Mouse (Mus musculus) MEL (cell line): ENCODE measurements around the gene Cdca7l. TPM values are rescaled to one million over a fixed set of nuclear protein-coding genes. Genes with fewer than 3 reads are reported as not detected.

ENCODE experiments used
- DNase-seq: peaks from one replicate; pipeline ENCODE4 v3.0.0; 2011; ENCODE audit warnings: low read depth, low spot score
- H3K27ac ChIP-seq: 2 replicates; pipeline ENCODE4 v1.5.1; 2012; ENCODE audit warnings: low read depth, mild to moderate bottlenecking, control low read depth, low read length, moderate library complexity; ENCODE audit not compliant: control insufficient read depth
- H3K27me3 ChIP-seq, 2 experiments: fragments of 150-350 bp in 1 of 2; sonication (generic) in 1 of 2; 2 replicates each; pipeline ENCODE4 v1.6.1; 2012; ENCODE audit warnings: low read length in 2 of 2, mild to moderate bottlenecking in 2 of 2, improper control_type of control experiment in 1 of 2, moderate library complexity in 1 of 2; ENCODE audit not compliant: insufficient read depth in 2 of 2, control insufficient read depth in 1 of 2
- H3K36me3 ChIP-seq, 2 experiments: 2 replicates each; pipeline ENCODE4 v1.6.1; 2012 to 2014; ENCODE audit warnings: low read length in 2 of 2, improper control_type of control experiment in 1 of 2, inconsistent platforms in 1 of 2, mild to moderate bottlenecking in 1 of 2; ENCODE audit not compliant: insufficient read depth in 2 of 2, control insufficient read depth in 1 of 2
- H3K4me1 ChIP-seq, 2 experiments: fragments of 150-350 bp in 1 of 2; sonication (generic) in 1 of 2; 2 replicates each; pipeline ENCODE4 v1.6.1; 2012; ENCODE audit warnings: low read length in 2 of 2, improper control_type of control experiment in 1 of 2, mild to moderate bottlenecking in 1 of 2; ENCODE audit not compliant: insufficient read depth in 2 of 2, control insufficient read depth in 1 of 2
- H3K4me3 ChIP-seq, 2 experiments: fragments of 150-350 bp in 1 of 2; sonication (generic) in 1 of 2; 2 replicates each; pipeline ENCODE4 v1.5.1; 2012; ENCODE audit warnings: low read depth in 2 of 2, low read length in 2 of 2, mild to moderate bottlenecking in 2 of 2, moderate library complexity in 2 of 2, control low read depth in 1 of 2, improper control_type of control experiment in 1 of 2; ENCODE audit not compliant: control insufficient read depth in 1 of 2, insufficient read depth in 1 of 2
- H3K79me2 ChIP-seq: 2 replicates; pipeline ENCODE4 v1.6.1; 2012; ENCODE audit warnings: mild to moderate bottlenecking, low read length, moderate library complexity; ENCODE audit not compliant: control insufficient read depth, poor library complexity, insufficient read depth
- H3K9ac ChIP-seq: 2 replicates; pipeline ENCODE4 v1.6.1; 2012; ENCODE audit warnings: low read depth, mild to moderate bottlenecking, control low read depth, low read length, moderate library complexity; ENCODE audit not compliant: control insufficient read depth, poor library complexity, severe bottlenecking
- H3K9me3 ChIP-seq: fragments of 150-350 bp; sonication (generic); replicated peaks from 2 replicates; pipeline ENCODE4 v1.6.1; 2012; ENCODE audit warnings: mild to moderate bottlenecking, low read length, improper control_type of control experiment, moderate library complexity; ENCODE audit not compliant: insufficient read depth
- CTCF ChIP-seq, 3 experiments: IDR thresholded peaks in 2 of 3; conservative IDR thresholded peaks in 1 of 3; 2 replicates each; pipeline ENCODE4 v1.5.1; 2011 to 2012; ENCODE audit warnings: low read length in 3 of 3, low read depth in 2 of 3, mild to moderate bottlenecking in 2 of 3, improper control_type of control experiment in 1 of 3, inconsistent platforms in 1 of 3, mixed read lengths in 1 of 3, moderate library complexity in 1 of 3; ENCODE audit not compliant: control insufficient read depth in 1 of 3, insufficient read depth in 1 of 3, poor library complexity in 1 of 3, severe bottlenecking in 1 of 3
- E2F4 ChIP-seq: IDR thresholded peaks from 2 replicates; pipeline ENCODE4 v1.6.1; 2011; ENCODE audit warnings: low read depth, low read length, improper control_type of control experiment, borderline replicate concordance
- ELF1 ChIP-seq: IDR thresholded peaks from 2 replicates; pipeline ENCODE4 v1.6.1; 2014; ENCODE audit warnings: low read depth, mild to moderate bottlenecking, inconsistent platforms, low read length, improper control_type of control experiment, moderate library complexity
- EP300 ChIP-seq, 2 experiments: IDR thresholded peaks; 2 replicates each; pipeline ENCODE4 v1.6.1; 2011; ENCODE audit warnings: improper control_type of control experiment in 2 of 2, low read length in 2 of 2, low read depth in 1 of 2, mild to moderate bottlenecking in 1 of 2
- GABPA ChIP-seq: IDR thresholded peaks from 2 replicates; pipeline ENCODE4 v1.6.1; 2012; ENCODE audit warnings: low read depth, mild to moderate bottlenecking, inconsistent platforms, low read length, improper control_type of control experiment, moderate library complexity
- GATA1 ChIP-seq: IDR thresholded peaks from 2 replicates; pipeline ENCODE4 v1.6.1; 2011; ENCODE audit warnings: low read depth, low read length, improper control_type of control experiment
- HCFC1 ChIP-seq: IDR thresholded peaks from 2 replicates; pipeline ENCODE4 v1.6.1; 2012; ENCODE audit warnings: low read depth, mild to moderate bottlenecking, inconsistent platforms, low read length, improper control_type of control experiment, moderate library complexity
- MAFK ChIP-seq: IDR thresholded peaks from 2 replicates; pipeline ENCODE4 v1.6.1; 2011; ENCODE audit warnings: low read depth, mild to moderate bottlenecking, low read length, improper control_type of control experiment, borderline replicate concordance
- MAX ChIP-seq: IDR thresholded peaks from 2 replicates; pipeline ENCODE4 v1.6.1; 2011; ENCODE audit warnings: low read length, improper control_type of control experiment
- MAZ ChIP-seq: IDR thresholded peaks from 2 replicates; pipeline ENCODE4 v1.6.1; 2012; ENCODE audit warnings: low read depth, mild to moderate bottlenecking, inconsistent platforms, low read length, improper control_type of control experiment
- MXI1 ChIP-seq: IDR thresholded peaks from 2 replicates; pipeline ENCODE4 v1.6.1; 2011; ENCODE audit warnings: mild to moderate bottlenecking, low read depth, low read length, improper control_type of control experiment
- MYC ChIP-seq: IDR thresholded peaks from 2 replicates; pipeline ENCODE4 v1.6.1; 2011; ENCODE audit warnings: low read depth, mild to moderate bottlenecking, low read length, improper control_type of control experiment, moderate library complexity
- NELFE ChIP-seq: IDR thresholded peaks from 2 replicates; pipeline ENCODE4 v1.6.1; 2011; ENCODE audit warnings: low read depth, low read length, improper control_type of control experiment
- NRF1 ChIP-seq: IDR thresholded peaks from 2 replicates; pipeline ENCODE4 v1.6.1; 2014; ENCODE audit warnings: low read depth, mild to moderate bottlenecking, inconsistent platforms, low read length, improper control_type of control experiment, moderate library complexity; ENCODE audit not compliant: poor library complexity, insufficient read depth, severe bottlenecking
- POLR2A ChIP-seq, 2 experiments: IDR thresholded peaks; 2 replicates each; pipeline ENCODE4 v1.6.1; 2011 to 2012; ENCODE audit warnings: low read length in 2 of 2, mild to moderate bottlenecking in 2 of 2, control low read depth in 1 of 2, improper control_type of control experiment in 1 of 2, low read depth in 1 of 2, moderate library complexity in 1 of 2; ENCODE audit not compliant: control insufficient read depth in 1 of 2, insufficient read depth in 1 of 2, poor library complexity in 1 of 2
- POLR2AphosphoS5 ChIP-seq: IDR thresholded peaks from 2 replicates; pipeline ENCODE4 v1.6.1; 2012; ENCODE audit warnings: low read depth, borderline replicate concordance, mild to moderate bottlenecking, inconsistent platforms, low read length, moderate library complexity, mixed read lengths
- SIN3A ChIP-seq: IDR thresholded peaks from 2 replicates; pipeline ENCODE4 v1.6.1; 2012; ENCODE audit warnings: low read length, improper control_type of control experiment, inconsistent platforms
- SMC3 ChIP-seq: IDR thresholded peaks from 2 replicates; pipeline ENCODE4 v1.6.1; 2011; ENCODE audit warnings: low read depth, low read length, improper control_type of control experiment
- TAL1 ChIP-seq: IDR thresholded peaks from 2 replicates; pipeline ENCODE4 v1.6.1; 2012; ENCODE audit warnings: mild to moderate bottlenecking, inconsistent platforms, low read length, moderate library complexity, mixed read lengths
- TBP ChIP-seq: IDR thresholded peaks from 2 replicates; pipeline ENCODE4 v1.8.0; 2011; ENCODE audit warnings: low read depth, low read length, improper control_type of control experiment
- TCF12 ChIP-seq: IDR thresholded peaks from 2 replicates; pipeline ENCODE4 v1.6.1; 2014; ENCODE audit warnings: low read depth, mild to moderate bottlenecking, inconsistent platforms, low read length, improper control_type of control experiment, moderate library complexity
- UBTF ChIP-seq: IDR thresholded peaks from 2 replicates; pipeline ENCODE4 v1.6.1; 2012; ENCODE audit warnings: low read depth, mild to moderate bottlenecking, inconsistent platforms, low read length, improper control_type of control experiment, moderate library complexity, borderline replicate concordance; ENCODE audit not compliant: insufficient read depth
- USF1 ChIP-seq: IDR thresholded peaks from 2 replicates; pipeline ENCODE4 v1.6.1; 2014; ENCODE audit warnings: low read depth, mild to moderate bottlenecking, inconsistent platforms, low read length, improper control_type of control experiment, moderate library complexity
- USF2 ChIP-seq, 2 experiments: IDR thresholded peaks; 2 replicates each; pipeline ENCODE4 v1.6.1; 2011 to 2012; ENCODE audit warnings: improper control_type of control experiment in 2 of 2, low read length in 2 of 2, borderline replicate concordance in 1 of 2, inconsistent platforms in 1 of 2, low read depth in 1 of 2, mild to moderate bottlenecking in 1 of 2; ENCODE audit not compliant: insufficient read depth in 1 of 2
- ZMIZ1 ChIP-seq: IDR thresholded peaks from 2 replicates; pipeline ENCODE4 v1.6.1; 2012; ENCODE audit warnings: low read depth, mild to moderate bottlenecking, inconsistent platforms, low read length, improper control_type of control experiment, moderate library complexity
- polyA plus RNA-seq, 2 experiments: library from polyadenylated mRNA; stranded (reverse) in 1 of 2; unstranded in 1 of 2; fragments of >175 nt in 1 of 2; fragments of >200 nt in 1 of 2; gene quantifications; 2 replicates each; pipeline versions ENCODE4 v1.2.1 to v1.2.4; 2012; ENCODE audit warnings: low replicate concordance in 2 of 2, low read depth in 1 of 2; ENCODE audit not compliant: insufficient read length in 2 of 2, insufficient read depth in 1 of 2, missing spikeins in 1 of 2
- total RNA-seq: library from RNA; depleted of rRNA; stranded (reverse); fragments of 300-350 nt; gene quantifications from 2 replicates; pipeline ENCODE4 v1.2.3, GENCODE M21; 2012

Gene Cdca7l
- total and polyA plus RNA-seq, 3 experiments = 93.3 to 1,920 (median 99.6) TPM

DNA sequence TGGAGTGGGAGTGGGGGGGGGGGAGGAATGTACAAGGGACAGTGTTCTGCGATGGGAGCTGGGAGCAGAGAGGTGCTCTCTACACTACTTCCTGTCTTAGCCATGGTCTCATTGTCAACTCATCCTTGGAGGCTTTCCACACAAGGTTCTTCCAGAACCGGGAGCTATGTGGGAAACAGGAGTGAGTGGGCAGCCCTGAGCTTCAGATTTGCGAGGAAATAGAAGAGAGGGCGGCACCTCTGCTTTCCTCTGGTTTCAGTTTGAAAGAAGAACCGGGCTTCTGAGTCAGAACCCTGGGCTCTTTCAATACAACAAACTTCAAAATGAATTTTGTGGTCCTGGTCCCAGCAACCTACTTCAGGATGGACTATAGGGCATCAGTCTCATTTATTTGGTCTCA is 43.7 kb upstream of the Cdca7l start:
- no peak overlapping the region for H3K9ac ChIP-seq
- H3K9me3 ChIP-seq = no peaks in the 10 kb centered on the region
- DNase-seq = no peak
- H3K27me3 ChIP-seq = no peaks in the 10 kb centered on the region
- H3K4me1 ChIP-seq = no peaks in the 10 kb centered on the region
- H3K4me3 ChIP-seq = no peak overlapping the region
- TF ChIP-seq SMC3 (no peak), POLR2AphosphoS5 (no peak), MXI1 (no peak), E2F4 (no peak), MAFK (no peak), NELFE (no peak), CTCF (IDR thresholded peaks at IDR 0.05 in 2 of 3, conservative IDR thresholded peaks at IDR 0.05 in 1 of 3; ENCODE audit: control insufficient read depth in 1 of 3, insufficient read depth in 1 of 3, low read depth in 2 of 3, low read length in 3 of 3, poor library complexity in 1 of 3, severe bottlenecking in 1 of 3) (no peak), MAZ (no peak)
- no peak overlapping the region for H3K27ac ChIP-seq
- no peaks in the 10 kb centered on the region for H3K79me2 ChIP-seq
- H3K36me3 ChIP-seq = no peaks in the 10 kb centered on the region

DNA sequence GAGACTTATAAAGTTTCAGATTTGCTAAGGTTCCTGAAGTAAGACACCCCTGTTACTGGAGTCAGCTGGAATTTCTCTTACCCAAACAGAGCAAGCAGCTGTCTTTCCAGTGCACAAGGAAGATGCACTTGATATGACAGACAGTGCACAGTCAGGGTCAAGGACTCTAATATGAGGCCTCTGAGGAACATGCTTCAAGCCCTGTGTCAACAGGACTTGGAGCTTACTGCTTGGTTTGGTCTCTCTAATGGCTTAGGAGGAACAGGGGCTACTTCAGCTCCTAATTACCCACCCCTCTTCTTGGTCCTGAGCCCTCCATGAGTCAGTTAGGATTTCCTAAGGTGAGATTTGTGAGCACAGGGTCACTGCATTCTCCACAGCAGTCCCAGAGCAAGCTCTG is 43.2 kb upstream of the Cdca7l start:
- no peak for DNase-seq
- no peaks in the 10 kb centered on the region for H3K9me3 ChIP-seq
- H3K4me3 ChIP-seq = no peak overlapping the region
- no peaks in the 10 kb centered on the region for H3K27me3 ChIP-seq
- no peaks in the 10 kb centered on the region for H3K4me1 ChIP-seq
- H3K36me3 ChIP-seq = no peaks in the 10 kb centered on the region
- H3K9ac ChIP-seq = no peak overlapping the region
- no peaks in the 10 kb centered on the region for H3K79me2 ChIP-seq
- H3K27ac ChIP-seq = no peak overlapping the region
- TF ChIP-seq SIN3A = no peak
- TF ChIP-seq MYC = no peak
- no peak for TF ChIP-seq TCF12
- no peak for TF ChIP-seq MXI1
- no peak for TF ChIP-seq EP300 (IDR thresholded peaks at IDR 0.05; ENCODE audit: low read depth in 1 of 2, low read length in 2 of 2)
- no peak for TF ChIP-seq TAL1
- no peak for TF ChIP-seq ZMIZ1
- no peak for TF ChIP-seq TBP
- TF ChIP-seq, all 39 proteins: peak for 0

DNA sequence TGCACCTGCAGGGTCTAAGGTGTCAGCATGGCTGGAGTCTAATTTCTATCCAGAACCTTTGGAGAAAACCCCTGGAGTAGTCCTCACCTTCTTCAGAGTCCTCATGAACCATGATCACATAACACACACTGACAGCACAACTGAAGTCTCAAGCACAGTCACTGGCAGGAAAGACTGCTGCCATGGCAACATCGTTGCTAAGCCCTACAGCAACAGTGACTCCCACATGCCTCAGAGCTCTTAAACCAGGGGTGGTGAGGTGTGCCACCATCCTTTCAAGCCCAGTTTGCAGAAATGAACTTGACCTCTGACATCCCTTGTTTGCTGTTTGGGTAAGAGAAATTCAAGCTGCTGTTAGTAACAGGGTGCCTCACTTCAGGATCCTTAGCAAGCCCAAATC is 42.4 kb upstream of the Cdca7l start:
- H3K9ac ChIP-seq = no peak overlapping the region
- no peak overlapping the region for H3K4me3 ChIP-seq
- no peaks in the 10 kb centered on the region for H3K27me3 ChIP-seq
- DNase-seq = no peak
- H3K79me2 ChIP-seq = no peaks in the 10 kb centered on the region
- no peak for TF ChIP-seq USF1
- no peak for TF ChIP-seq HCFC1
- no peak for TF ChIP-seq TCF12
- no peak for TF ChIP-seq USF2 (IDR thresholded peaks at IDR 0.05; ENCODE audit: borderline replicate concordance in 1 of 2, insufficient read depth in 1 of 2, low read depth in 1 of 2, low read length in 2 of 2)
- no peak for TF ChIP-seq GABPA
- no peak for TF ChIP-seq ELF1
- TF ChIP-seq MAZ = no peak
- no peak for TF ChIP-seq MAX
- TF ChIP-seq NRF1 = no peak
- TF ChIP-seq ZMIZ1 = no peak
- no peak for TF ChIP-seq POLR2A (IDR thresholded peaks at IDR 0.05; ENCODE audit: control insufficient read depth in 1 of 2, insufficient read depth in 1 of 2, low read depth in 1 of 2, low read length in 2 of 2, poor library complexity in 1 of 2)
- no peak for TF ChIP-seq GATA1
- no peak for TF ChIP-seq UBTF
- no peak overlapping the region for H3K27ac ChIP-seq
- H3K36me3 ChIP-seq = no peaks in the 10 kb centered on the region
- H3K4me1 ChIP-seq = no peaks in the 10 kb centered on the region
- H3K9me3 ChIP-seq = no peaks in the 10 kb centered on the region
